Mouse (Mus musculus): ENCODE results near the gene Lurap1. TPM values are rescaled to one million over a fixed set of nuclear protein-coding genes. Genes with fewer than 3 reads are reported as not detected.

The Lurap1 gene
- polyA plus RNA-seq, 1 experiment from 2014 or later = 1.9 TPM

GRCm38 (mm10) chr4:116088510-116089249, 62.5 kb downstream of the Lurap1 start:
- H3K27me3 ChIP-seq = no peaks in the 10 kb centered on the region
- H3K4me1 ChIP-seq = no peaks in the 10 kb centered on the region
- H3K4me3 ChIP-seq = no peak overlapping the region
- no peaks in the 10 kb centered on the region for H3K9me3 ChIP-seq
- H3K27ac ChIP-seq (replicated peaks) = no peak overlapping the region
- H3K9ac ChIP-seq (replicated peaks) = no peak overlapping the region
- no peak for ATAC-seq (ENCODE audit: low FRiP score, low read depth)
- WGBS = 88% methylated on average over 23 of the region's 23 CpGs
- H3K4me2 ChIP-seq (replicated peaks) = no peak overlapping the region
- H3K36me3 ChIP-seq = peaks cover 92% of the 10 kb centered on the region

Other genes with a start within 250 kb of the Lurap1 start
- 18.2 and 18.3 TPM in 2 replicates for gene Dmbx1, start 211.4 kb downstream of the Lurap1 start, polyA plus RNA-seq (2016; fragmentation: Nextera tagmentation; extraction: Ambion mirVana)
- gene Faah, start 133.4 kb downstream of the Lurap1 start, polyA plus RNA-seq (2016; fragmentation: Nextera tagmentation; extraction: Ambion mirVana) = 4.5 and 5.5 TPM in 2 replicates
- gene Nsun4, start 97.5 kb downstream of the Lurap1 start, polyA plus RNA-seq (2016; fragmentation: Nextera tagmentation; extraction: Ambion mirVana) = 20.4 and 20.7 TPM in 2 replicates
- 371 and 380 TPM in 2 replicates for gene Uqcrh, start 76.3 kb downstream of the Lurap1 start, polyA plus RNA-seq (2016; fragmentation: Nextera tagmentation; extraction: Ambion mirVana)
- gene Lrrc41, start 76.1 kb downstream of the Lurap1 start, polyA plus RNA-seq (2016; fragmentation: Nextera tagmentation; extraction: Ambion mirVana) = 69.6 and 71.2 TPM in 2 replicates
- gene Rad54l, start 27.6 kb downstream of the Lurap1 start, polyA plus RNA-seq (2016; fragmentation: Nextera tagmentation; extraction: Ambion mirVana) = 44.8 and 46.5 TPM in 2 replicates
- 60.9 and 67.9 TPM in 2 replicates for gene Pomgnt1, start 27.5 kb downstream of the Lurap1 start, polyA plus RNA-seq (2016; fragmentation: Nextera tagmentation; extraction: Ambion mirVana)
- 0.09 TPM in 1 of 2 replicates, not detected in the other for gene Tspan1, start 16.3 kb upstream of the Lurap1 start, polyA plus RNA-seq (2016; fragmentation: Nextera tagmentation; extraction: Ambion mirVana)
- gene 1700042G07Rik, start 22.0 kb upstream of the Lurap1 start, polyA plus RNA-seq (2016; fragmentation: Nextera tagmentation; extraction: Ambion mirVana) = not detected in 2 replicates
- 0.13 TPM in 1 of 2 replicates, not detected in the other for gene Gm49337, start 22.0 kb upstream of the Lurap1 start, polyA plus RNA-seq (2016; fragmentation: Nextera tagmentation; extraction: Ambion mirVana)
- 117 and 127 TPM in 2 replicates for gene Pik3r3, start 70.3 kb upstream of the Lurap1 start, polyA plus RNA-seq (2016; fragmentation: Nextera tagmentation; extraction: Ambion mirVana)

All from midbrain, embryonic 12.5 days (tissue).